Mouse (Mus musculus) forebrain, embryonic 10.5 days (tissue): Measurements from ENCODE around the gene She. TPM values are rescaled to one million over a fixed set of nuclear protein-coding genes. Genes with fewer than 3 reads are reported as not detected.
A peak's percentile ranks its signal among the peaks of the same experiment; 100 is the strongest.

Experiments used
- DNase-seq: peaks from one replicate; pipeline ENCODE4 v3.0.0-alpha.2; 2017; ENCODE audit warnings: low spot score; ENCODE audit errors: extremely low spot score
- H3K27ac ChIP-seq: fragments of 300-500 bp; sonication (generic); 2 replicates; pipeline ENCODE4 v1.5.1; 2016; ENCODE audit warnings: mild to moderate bottlenecking
- H3K27me3 ChIP-seq: fragments of 300-500 bp; sonication (generic); 2 replicates; pipeline ENCODE4 v1.6.1; 2016; ENCODE audit warnings: mild to moderate bottlenecking; ENCODE audit not compliant: poor library complexity, severe bottlenecking
- H3K36me3 ChIP-seq: fragments of 300-500 bp; sonication (generic); replicated peaks from 2 replicates; pipeline ENCODE4 v1.6.1; 2016; ENCODE audit warnings: mild to moderate bottlenecking, moderate library complexity
- H3K4me1 ChIP-seq: fragments of 300-500 bp; sonication (generic); 2 replicates; pipeline ENCODE4 v1.6.1; 2016
- H3K4me3 ChIP-seq: fragments of 300-500 bp; sonication (generic); 2 replicates; pipeline ENCODE4 v1.5.1; 2016; ENCODE audit warnings: mild to moderate bottlenecking, moderate library complexity
- H3K9me3 ChIP-seq: fragments of 300-500 bp; sonication (generic); 2 replicates; pipeline ENCODE4 v1.6.1; 2016; ENCODE audit warnings: mild to moderate bottlenecking, moderate library complexity
- WGBS: fragments of 180-500 bp; shearing (Covaris S2); methylation state at CpG from one replicate; pipeline ENCODE4 v1.1.7; 2016; 5-methylcytosine and 5-hydroxymethylcytosine counted together
- polyA plus RNA-seq: library from polyadenylated mRNA; unstranded; fragments of >200 nt; fragmentation: Nextera tagmentation; extraction: Ambion mirVana; gene quantifications from 2 replicates; pipeline ENCODE4 v1.2.1, GENCODE M21; 2016

The She gene
- polyA plus RNA-seq, 1 experiment from 2014 or later: 2.3 TPM

DNA sequence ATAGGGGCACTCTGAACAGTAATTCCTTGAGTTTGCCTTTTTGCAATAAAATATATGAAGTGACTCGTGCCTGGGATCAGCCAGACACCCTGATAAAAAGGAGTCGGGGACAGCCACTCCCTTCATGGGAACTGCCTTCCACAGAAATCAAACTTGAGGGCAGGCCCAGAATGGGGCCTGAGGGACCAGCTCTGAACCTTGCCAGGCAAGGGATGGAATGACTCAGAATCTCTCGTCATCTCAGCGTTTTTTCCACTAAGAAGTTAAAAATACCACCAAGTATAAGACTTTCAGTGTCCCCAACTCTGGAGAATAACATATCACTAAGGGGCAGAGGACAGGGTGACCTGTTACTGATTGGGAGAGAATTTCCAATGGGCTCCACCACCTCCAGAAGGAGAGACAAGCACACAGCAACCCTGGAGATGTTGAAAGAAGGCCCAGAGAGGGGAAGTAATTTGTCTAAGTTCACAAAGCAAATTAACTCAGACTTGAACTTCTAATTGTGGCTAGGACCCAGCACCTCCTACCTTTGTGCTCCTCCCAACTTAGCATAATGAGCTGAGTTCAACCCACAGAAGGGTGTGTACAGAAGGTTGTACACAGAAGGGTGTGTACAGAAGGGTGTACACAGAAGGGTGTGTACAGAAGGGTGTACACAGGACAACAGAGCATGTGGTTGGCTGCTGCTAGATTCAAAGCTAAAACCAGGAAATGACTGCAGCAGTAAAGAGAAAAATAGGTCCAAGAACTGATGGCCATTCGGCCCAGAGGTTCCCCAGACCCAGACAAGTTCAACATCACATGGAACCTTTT, 49.1 kb downstream of the She start:
- WGBS: 83% methylated on average over 5 of the region's 5 CpGs
- Histone ChIP-seq H3K9me3 (no peaks in the 10 kb centered on the region), H3K27ac (no peak overlapping the region), H3K4me3 (no peak overlapping the region), H3K4me1 (peaks cover 11% of the 10 kb centered on the region), H3K27me3 (peaks cover 72% of the 10 kb centered on the region), H3K36me3 (no peaks in the 10 kb centered on the region)
- no peak for DNase-seq

DNA sequence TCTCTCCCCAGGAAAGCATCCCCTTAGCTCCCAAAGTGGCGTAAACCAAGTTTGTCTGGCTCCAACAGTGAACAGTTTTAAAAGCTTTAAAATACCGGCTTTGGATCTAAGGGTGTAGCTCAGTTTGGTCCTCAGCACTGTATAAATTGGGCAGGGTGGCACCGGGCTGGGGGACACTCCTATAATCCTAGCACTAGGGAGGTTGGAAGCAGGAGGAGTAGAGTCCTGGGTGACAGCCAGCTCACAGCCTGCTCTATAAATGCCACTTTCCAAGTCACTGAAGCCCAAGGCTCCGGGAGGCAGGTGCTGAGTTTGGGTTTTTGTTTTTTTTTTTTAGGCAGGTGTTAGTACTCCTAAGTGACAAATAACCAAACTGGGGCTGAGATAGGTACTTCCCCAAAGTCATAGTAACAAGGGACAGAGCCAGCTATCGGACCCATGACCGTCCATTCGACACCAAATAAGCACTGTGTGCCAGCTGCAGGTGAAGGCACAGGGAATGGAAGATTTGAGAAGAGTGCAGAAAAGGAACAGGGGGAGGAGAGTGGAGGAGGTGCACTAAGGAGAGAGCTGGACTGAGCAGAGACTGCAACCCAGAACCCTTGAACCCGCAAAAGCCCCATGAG, 51.5 kb downstream of the She start:
- Histone ChIP-seq H3K36me3 (no peaks in the 10 kb centered on the region), H3K27me3 (peaks cover 50% of the 10 kb centered on the region), H3K4me3 (no peak overlapping the region), H3K4me1 (peaks cover 11% of the 10 kb centered on the region), H3K9me3 (no peaks in the 10 kb centered on the region), H3K27ac (no peak overlapping the region)
- no peak for DNase-seq
- WGBS: 76% methylated on average over 8 of the region's 8 CpGs

DNA sequence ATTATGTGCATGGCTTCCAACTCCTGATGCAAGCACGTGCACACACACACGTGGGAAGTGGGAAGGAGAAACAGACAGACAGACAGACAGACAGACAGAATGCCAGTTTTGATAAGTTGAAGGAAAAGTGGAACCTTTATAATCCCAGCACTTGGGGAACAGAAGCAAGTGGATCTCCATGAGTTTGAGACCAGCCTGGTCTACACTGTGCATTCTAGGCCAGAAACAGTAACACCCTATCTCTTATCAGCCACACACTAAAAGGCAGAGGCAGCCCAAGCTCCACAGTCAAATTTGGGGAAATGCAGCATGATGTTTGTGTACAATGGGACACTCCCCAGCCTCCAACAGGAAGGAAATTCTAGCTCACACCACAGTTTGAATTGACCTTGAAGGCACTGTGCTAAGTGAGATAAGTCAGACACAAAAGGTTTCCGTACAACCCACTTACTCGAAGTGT, 52.4 kb downstream of the She start:
- H3K27me3 ChIP-seq: peaks cover 42% of the 10 kb centered on the region
- 85% methylated on average over 4 of the region's 4 CpGs for WGBS
- peaks cover 3% of the 10 kb centered on the region for H3K4me1 ChIP-seq
- H3K4me3 ChIP-seq: no peak overlapping the region
- no peak overlapping the region for H3K27ac ChIP-seq
- no peaks in the 10 kb centered on the region for H3K9me3 ChIP-seq
- DNase-seq: no peak
- H3K36me3 ChIP-seq: no peaks in the 10 kb centered on the region

DNA sequence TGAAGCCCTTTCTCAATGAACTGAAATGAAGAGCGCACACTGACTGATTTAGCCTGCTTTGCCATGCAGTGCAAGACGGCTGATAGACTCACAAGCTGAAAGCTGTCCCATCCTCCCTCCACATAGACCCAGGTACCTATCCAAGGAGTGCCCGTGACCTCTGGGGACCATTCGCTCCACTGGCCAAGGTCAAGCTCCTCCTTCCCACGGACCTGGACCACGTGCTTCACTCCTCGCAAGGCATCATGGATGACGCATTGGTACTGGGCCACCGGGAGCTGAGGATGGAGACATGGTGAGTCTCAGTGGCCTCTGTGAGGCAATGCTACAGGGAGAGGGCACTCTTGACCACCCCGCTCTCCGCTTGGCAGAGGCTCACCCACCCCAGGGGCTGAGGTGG, 54.6 kb downstream of the She start:
- Histone ChIP-seq H3K27ac (no peak overlapping the region), H3K9me3 (no peaks in the 10 kb centered on the region), H3K4me1 (no peaks in the 10 kb centered on the region), H3K4me3 (no peak overlapping the region), H3K36me3 (no peaks in the 10 kb centered on the region), H3K27me3 (peaks cover 35% of the 10 kb centered on the region)
- 90% methylated on average over 11 of the region's 11 CpGs for WGBS
- no peak for DNase-seq

DNA sequence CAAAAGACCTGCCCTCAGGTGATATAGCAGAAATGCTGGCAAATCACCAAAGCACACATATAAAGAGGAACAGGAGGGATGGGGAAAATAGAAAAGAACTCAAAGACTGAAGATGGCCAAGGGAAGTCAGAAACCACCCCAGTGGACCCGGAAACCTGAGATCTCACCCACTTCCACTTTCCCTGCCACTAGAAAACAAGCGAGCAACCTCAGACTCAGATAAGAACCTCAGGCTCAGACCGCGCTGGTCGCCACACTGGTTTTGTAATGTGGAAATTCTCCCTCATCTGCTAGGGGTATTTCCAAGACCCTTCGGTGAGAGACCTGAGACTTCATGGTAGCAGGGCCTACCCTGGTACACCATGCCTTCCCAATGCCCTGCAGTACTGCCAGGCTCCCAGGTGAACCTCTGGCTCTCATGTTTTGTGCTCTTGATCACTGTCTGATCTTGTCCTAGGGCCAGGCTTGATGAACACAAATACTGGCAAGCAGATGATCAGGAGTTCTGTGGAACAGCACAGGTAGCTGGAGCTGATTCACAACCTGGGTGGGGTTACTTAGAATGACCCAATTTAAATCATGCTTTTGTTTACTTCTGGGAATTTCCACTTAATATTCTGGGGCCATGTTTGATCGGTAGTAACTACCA, 56.5 kb downstream of the She start:
- H3K27me3 ChIP-seq: peaks cover 16% of the 10 kb centered on the region
- 92% methylated on average over 7 of the region's 7 CpGs for WGBS

DNA sequence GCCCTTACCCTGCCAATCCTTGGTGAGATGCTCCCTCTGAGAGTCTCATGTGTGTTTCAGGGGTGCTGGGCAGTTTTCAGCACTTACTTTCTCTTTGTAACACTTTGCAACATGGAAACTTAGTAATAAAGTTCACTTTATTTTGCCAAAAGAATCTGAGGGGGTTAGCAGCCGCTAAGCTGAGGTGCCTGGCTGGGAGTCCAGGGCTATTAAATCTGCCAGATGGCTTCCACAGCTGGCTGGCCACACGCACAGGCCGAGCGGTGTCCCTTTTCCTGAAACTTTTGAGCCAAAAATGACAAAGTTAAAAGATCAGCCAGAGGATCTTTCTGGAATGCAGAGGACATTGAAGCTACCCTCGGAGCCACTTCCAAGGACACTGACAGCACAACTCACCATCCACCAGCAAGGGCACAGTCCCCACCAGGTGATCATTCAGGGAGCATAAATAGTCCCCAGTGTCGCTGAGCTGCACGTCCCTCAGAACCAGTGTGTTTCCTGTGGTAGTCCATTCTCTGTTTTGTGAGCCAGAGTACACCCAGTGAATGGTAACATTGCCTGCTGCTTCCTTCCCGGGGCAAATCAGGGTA, 58.8 kb downstream of the She start:
- 0 out of 2 replicates have a peak, but pooled peaks cover 5% of the 10 kb centered on the region for H3K27me3 ChIP-seq
- no peak overlapping the region for H3K27ac ChIP-seq
- H3K4me1 ChIP-seq: 0 out of 2 replicates have a peak, but pooled peaks cover 3% of the 10 kb centered on the region
- 79% methylated on average over 8 of the region's 8 CpGs for WGBS
- DNase-seq: no peak
- H3K36me3 ChIP-seq: no peaks in the 10 kb centered on the region
- no peak overlapping the region for H3K4me3 ChIP-seq
- no peaks in the 10 kb centered on the region for H3K9me3 ChIP-seq

More for the DNA sequence above, 56.5 kb downstream of the She start:
- 0 out of 2 replicates have a peak, but pooled peaks cover 3% of the 10 kb centered on the region for H3K4me1 ChIP-seq
- no peak overlapping the region for H3K27ac ChIP-seq
- no peaks in the 10 kb centered on the region for H3K9me3 ChIP-seq
- no peak overlapping the region for H3K4me3 ChIP-seq
- DNase-seq: no peak
- no peaks in the 10 kb centered on the region for H3K36me3 ChIP-seq

DNA sequence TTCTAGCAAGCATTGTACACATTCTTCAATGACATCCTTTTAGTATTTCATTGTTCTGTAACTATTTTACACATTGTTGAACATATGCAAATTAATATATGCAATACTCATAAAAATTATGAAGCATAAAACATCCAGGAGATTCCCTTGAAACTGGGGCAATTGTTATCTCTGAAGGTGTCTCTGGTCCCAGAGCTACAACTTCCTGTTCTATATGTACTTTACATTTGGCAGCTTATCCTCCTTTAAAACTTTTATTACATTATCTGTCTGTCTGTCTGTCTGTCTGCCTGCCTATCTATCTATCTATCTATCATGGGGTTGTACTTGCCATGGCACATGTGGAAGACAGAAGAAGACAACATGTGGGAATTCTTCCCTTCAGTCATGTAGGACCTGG, 60.5 kb downstream of the She start:
- Histone ChIP-seq H3K27ac (no peak overlapping the region), H3K9me3 (no peaks in the 10 kb centered on the region), H3K27me3 (0 out of 2 replicates have a peak, but pooled peaks cover 5% of the 10 kb centered on the region), H3K36me3 (no peaks in the 10 kb centered on the region), H3K4me1 (peaks cover 12% of the 10 kb centered on the region), H3K4me3 (no peak overlapping the region)
- DNase-seq: no peak

DNA sequence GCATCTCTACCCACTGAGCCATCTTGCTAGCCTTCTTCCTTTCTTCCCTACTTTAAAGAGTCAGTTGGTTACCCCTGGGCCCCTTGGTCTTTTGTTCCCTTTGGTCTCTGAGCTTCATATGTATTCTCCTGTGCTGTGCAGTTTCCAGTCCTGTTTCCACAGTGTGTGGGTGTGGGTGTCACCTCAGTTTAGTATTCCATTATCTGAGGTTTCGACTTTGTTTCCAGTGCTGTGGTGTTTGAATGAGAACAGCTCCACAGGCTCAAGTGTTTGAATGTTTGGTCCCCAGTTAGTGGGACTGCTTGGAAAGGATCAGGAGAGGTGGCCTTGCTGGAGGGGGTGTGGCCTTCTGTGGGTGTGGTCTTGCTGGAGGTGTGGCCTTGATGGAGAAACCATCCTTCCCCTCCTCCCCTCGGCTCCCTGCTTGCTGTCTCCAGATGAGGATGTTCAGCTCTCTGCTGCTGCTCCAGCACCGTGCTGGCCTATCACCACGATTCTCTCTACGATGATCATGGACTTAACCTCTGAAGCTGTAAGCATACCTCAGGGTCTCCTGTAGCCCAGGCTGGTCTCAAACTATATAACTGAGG, 61.4 kb downstream of the She start:
- WGBS: 85% methylated on average over 5 of the region's 5 CpGs
- no peak for DNase-seq

DNA sequence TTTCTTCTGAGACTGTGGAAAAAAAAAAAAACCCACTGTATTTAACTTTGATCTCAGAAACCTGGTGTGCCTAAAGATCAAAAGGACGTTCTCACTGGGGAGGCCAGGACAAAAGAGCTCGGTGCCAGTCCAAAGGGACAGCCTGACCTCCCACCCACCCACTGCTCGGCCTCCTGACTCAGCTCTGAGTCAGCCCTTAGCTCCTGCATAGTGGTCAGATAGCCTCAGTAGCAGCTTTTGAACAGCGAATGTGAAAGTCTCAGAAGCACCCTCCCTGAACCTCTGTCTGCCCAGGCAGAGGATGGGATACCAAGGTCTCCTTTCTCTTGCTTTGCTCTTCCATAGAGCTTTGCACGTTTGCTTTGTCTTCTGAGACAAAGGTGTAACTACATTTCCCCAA, 65.4 kb downstream of the She start:
- H3K4me1 ChIP-seq: peaks cover 33% of the 10 kb centered on the region
- 0 out of 2 replicates have a peak overlapping the region, but pooled peaks have one; percentile 25 for H3K27ac ChIP-seq
- H3K27me3 ChIP-seq: no peaks in the 10 kb centered on the region
- H3K36me3 ChIP-seq: no peaks in the 10 kb centered on the region
- 25% methylated on average over 5 of the region's 5 CpGs for WGBS
- no peak for DNase-seq
- H3K4me3 ChIP-seq: no peak overlapping the region
- no peaks in the 10 kb centered on the region for H3K9me3 ChIP-seq

More for the DNA sequence above, 61.4 kb downstream of the She start:
- Histone ChIP-seq H3K27ac (no peak overlapping the region), H3K27me3 (0 out of 2 replicates have a peak, but pooled peaks cover 5% of the 10 kb centered on the region), H3K36me3 (no peaks in the 10 kb centered on the region), H3K4me3 (no peak overlapping the region), H3K9me3 (no peaks in the 10 kb centered on the region), H3K4me1 (peaks cover 20% of the 10 kb centered on the region)

DNA sequence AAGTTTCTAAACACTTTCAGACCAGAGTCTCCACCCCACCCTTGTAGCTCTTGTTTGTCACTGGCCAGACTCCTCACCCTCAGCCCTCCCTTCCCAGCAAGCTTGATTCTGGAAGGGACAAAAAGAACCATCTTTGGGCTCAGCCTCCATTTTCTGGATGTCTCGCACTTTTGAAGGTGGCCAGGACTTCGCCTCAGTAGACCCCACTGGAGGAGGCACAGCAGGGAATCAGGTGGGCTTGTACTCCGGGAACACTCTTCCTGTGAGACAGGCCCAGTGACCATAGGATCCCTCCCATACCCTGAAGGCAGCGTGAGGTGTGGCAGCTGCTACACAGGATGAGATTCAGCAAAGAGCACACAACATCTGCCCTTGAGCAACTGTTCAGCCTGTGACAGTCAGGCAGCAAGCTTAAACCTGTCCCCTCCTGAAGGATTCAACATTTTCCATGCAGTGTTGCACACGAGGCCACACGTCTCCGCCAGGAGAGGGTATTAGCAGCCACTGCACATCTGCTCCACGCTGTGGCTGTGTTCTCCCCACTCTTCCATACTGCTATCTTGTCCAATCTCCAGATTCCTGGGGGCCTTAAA, 66.1 kb downstream of the She start:
- no peak for DNase-seq

DNA sequence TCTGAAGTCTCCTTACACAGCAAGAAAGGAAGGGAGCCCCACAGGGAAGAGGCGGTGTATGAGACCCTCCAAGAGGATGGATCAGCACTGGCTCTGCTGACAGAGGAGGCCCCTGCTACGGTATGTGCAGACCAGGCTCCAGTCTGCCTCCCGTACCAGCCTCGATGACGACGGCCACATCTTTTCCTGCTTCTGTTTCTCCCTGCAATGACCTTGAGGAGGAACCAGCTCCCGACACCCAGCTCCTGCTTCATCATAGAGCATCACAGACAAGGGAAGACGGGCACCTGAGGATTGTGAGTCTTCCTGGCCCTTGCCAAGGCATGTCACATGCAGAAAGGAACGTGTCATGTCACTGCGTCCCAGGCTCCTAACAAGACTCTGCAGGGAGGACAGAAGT, 66.8 kb downstream of the She start:
- Histone ChIP-seq H3K4me3 (no peak overlapping the region), H3K27ac (no peak overlapping the region), H3K27me3 (no peaks in the 10 kb centered on the region), H3K9me3 (no peaks in the 10 kb centered on the region), H3K36me3 (no peaks in the 10 kb centered on the region), H3K4me1 (peaks cover 29% of the 10 kb centered on the region)
- DNase-seq: no peak
- 81% methylated on average over 10 of the region's 10 CpGs for WGBS

More for the DNA sequence above, 66.1 kb downstream of the She start:
- 70% methylated on average over 8 of the region's 8 CpGs for WGBS
- H3K4me1 ChIP-seq: peaks cover 33% of the 10 kb centered on the region
- H3K4me3 ChIP-seq: no peak overlapping the region
- no peaks in the 10 kb centered on the region for H3K9me3 ChIP-seq
- no peak overlapping the region for H3K27ac ChIP-seq
- H3K27me3 ChIP-seq: no peaks in the 10 kb centered on the region
- H3K36me3 ChIP-seq: no peaks in the 10 kb centered on the region
